Mouse (Mus musculus) kidney, adult 9 months (tissue): ENCODE measurements around the gene Gm3252.
"Not testable (repeated sequence)": the region's sequence is repeated elsewhere in the genome, so short reads cannot be mapped to it uniquely, and the experiment has no call there.

Experiments used
- DNase-seq: peaks from one replicate; pipeline ENCODE4 v3.0.0; 2022

Gene Gm3252

DNA sequence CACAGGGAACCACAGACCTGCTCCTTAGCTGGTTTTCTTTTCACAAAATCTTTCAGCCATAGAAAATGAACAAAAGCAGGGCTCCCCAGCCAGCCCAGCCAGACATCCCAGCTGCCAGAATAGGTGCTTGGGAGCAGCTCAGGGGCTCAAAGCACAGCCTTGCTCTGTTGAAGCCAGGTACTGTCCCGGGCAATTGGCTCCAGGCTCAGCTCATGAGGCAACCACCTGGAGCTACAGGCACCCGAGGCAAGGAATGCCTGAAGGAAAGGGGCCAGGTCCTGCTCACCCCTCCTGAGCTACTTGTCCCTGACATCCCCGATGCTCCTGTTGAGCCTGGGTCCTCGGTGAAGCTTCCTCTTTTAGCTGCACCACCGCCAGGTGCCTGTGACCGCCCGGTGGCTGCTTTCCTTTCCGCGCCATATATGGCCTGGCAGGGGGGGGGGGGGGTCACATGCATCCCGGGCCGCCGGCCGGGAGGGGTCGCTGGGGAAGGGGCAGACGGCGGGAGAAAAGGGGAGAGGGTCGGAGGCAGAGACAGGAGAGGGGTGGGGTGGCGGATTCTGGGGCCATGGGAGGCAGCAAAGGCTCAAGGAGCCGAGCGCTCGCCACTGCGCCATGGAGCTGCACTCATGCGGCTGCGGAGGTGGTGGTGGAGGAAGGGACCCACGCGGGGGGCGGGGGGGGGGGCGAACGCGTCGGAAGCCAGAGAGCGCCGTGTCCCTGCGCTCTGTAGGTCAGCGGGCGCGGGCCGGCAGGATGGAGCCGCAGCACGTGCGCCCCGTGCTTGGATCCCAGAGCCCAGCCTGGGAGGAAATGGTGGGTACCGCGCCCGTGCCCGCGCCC, at the start of gene Gm3252:
TSS of gene Gm3252 (plus strand) at position 738 of the 843 bp plus-strand sequence.
- DNase-seq, result not testable (repeated sequence)

DNA sequence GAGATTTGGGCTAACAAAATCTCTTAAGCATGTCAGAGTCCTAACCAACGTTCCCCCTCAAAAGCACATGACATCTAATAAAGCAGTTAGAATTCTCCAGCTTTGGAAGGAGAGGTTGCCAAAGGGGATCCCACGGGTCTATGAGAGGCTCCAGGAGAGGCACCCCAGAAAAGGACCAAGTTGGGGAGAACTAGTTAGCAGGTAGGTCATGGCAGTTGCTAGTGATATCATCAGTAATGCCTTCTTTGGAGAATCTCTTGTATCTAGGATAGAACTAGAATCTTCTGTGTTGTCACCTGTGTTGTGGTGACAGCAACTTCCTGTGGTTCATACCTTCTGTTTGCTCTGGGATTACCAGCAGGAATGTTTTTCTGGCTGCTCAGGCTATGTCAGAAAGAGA, 17.6 kb upstream of the Gm3252 start, which contains the start of gene Gm7876:
TSS of gene Gm7876 (plus strand) at position 301 of the 400 bp plus-strand sequence.
- DNase-seq, result not testable (repeated sequence)

DNA sequence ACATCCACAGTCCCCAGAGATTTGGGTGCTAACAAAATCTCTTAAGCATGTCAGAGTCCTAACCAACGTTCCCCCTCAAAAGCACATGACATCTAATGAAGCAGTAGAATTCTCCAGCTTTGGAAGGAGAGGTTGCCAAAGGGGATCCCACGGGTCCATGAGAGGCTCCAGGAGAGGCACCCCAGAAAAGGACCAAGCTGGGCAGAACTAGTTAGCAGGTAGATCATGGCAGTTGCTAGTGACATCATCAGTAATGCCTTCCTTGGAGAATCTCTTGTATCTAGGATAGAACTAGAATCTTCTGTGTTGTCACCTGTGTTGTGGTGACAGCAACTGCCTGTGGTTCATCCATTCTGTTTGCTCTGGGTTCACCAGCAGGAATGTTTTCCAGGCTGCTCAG, 49.5 kb downstream of the Gm3252 start, which contains the start of gene Gm9602:
TSS of gene Gm9602 (plus strand) at position 301 of the 400 bp plus-strand sequence.
- not testable (repeated sequence) for DNase-seq
